Mouse (Mus musculus): ENCODE results near the gene Srm. TPM values are rescaled to one million over a fixed set of nuclear protein-coding genes. Genes with fewer than 3 reads are reported as not detected.

Srm gene
- polyA plus RNA-seq, 1 experiment from 2014 or later = 71.2 TPM

DNA sequence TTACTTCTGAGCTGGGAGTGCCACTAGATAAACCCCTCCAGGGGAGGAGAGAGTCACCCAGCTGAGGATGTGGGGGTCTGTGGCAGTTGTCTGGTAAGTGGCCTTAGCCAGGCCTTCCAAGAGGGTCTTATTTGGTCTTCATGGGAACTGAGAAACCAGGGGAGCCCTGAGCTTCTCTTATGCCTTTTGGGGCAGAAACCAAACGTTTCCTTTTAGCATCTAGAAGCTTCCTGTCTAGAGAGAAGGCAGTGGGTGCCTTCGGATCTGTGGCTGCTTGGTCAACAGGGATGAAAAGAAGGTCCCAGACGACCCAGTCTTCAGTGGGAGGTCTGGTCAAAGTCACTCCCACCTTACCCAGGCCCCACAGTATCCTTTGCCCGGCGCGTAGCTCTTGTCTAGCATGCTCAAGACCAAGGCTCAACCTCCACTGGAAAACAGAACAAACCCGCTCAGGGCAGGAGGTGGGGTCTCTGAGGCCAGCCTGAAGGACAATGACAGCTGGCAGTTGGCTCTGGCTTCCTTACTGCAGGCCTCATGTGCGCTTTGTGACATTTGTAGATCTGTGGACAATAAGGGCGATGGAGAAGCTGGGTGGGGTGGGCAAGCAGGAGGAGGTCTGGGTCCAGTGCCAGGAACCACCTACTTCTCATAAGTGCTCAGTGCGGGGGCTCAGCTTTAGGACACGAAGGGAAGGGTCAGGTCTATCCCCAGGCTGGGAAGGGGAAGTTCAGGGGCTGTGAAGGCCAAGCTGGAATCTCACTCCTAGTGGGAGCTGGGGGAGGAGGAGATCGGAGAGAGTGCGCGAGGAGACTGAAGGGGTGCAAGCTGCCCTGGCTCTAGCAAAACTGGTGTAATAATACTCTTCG is 52.2 kb downstream of the Srm start, which contains the start of gene Gm572:
Gene Gm572 (plus strand): TSS at position 27 of the 866 bp plus-strand sequence.
- no peaks in the 10 kb centered on the region for H3K27me3 ChIP-seq (ENCODE audit: insufficient read depth, low read length)
- no peak for DNase-seq
- TF ChIP-seq EP300 (IDR thresholded peaks at IDR 0.05; ENCODE audit: low read depth) (no peak), CTCF (IDR thresholded peaks at IDR 0.05; ENCODE audit: low read depth) (no peak)
- peaks cover 6% of the 10 kb centered on the region for H3K4me1 ChIP-seq (ENCODE audit: insufficient read depth)
- 46% methylated on average over 15 of the region's 15 CpGs for WGBS (ENCODE audit: insufficient replicate concordance)
- no peaks in the 10 kb centered on the region for H3K9me3 ChIP-seq (ENCODE audit: low read length)
- no peak within 1 kb of the TSS for H3K4me3 ChIP-seq (ENCODE audit: low read depth, low read length)
- H3K27ac ChIP-seq (ENCODE audit: low read depth) = no peak within 1 kb of the TSS
- no peak for ATAC-seq
- H3K36me3 ChIP-seq (replicated peaks; ENCODE audit: insufficient read depth, low read length) = no peaks in the 10 kb centered on the region
- H3K4me2 ChIP-seq (ENCODE audit: low read depth, low read length) = peak within 1 kb of the TSS; percentile 59
- no peak within 1 kb of the TSS for H3K9ac ChIP-seq (replicated peaks)

DNA sequence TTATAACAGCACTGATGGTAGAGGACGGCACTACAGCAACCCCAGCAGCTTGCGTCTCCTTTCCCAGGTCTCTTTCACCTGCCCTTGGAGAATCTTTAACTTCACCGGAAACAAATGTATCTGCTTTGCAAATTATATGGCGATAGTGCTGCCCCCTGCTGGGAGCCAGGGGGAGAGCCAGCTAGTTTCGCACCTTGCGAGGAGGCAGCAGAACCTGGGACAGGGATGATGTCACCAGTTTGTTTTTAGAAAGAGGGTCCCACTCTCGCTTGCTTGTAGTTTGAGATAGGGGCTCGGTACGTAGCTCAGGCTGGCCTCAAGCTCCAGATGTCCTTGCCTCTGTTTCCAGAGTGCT is 52.8 kb downstream of the Srm start:
- peak; percentile 56 for ATAC-seq

More for the DNA sequence above, 52.8 kb downstream of the Srm start:
- H3K4me2 ChIP-seq (ENCODE audit: low read depth, low read length) = peak overlapping the region; percentile 59
- H3K27ac ChIP-seq (ENCODE audit: low read depth) = no peak overlapping the region
- H3K4me1 ChIP-seq (ENCODE audit: insufficient read depth) = peaks cover 6% of the 10 kb centered on the region
- no peak overlapping the region for H3K9ac ChIP-seq (replicated peaks)
- H3K36me3 ChIP-seq (replicated peaks; ENCODE audit: insufficient read depth, low read length) = no peaks in the 10 kb centered on the region
- TF ChIP-seq EP300 (IDR thresholded peaks at IDR 0.05; ENCODE audit: low read depth) = no peak
- peak; percentile 88 for TF ChIP-seq CTCF (IDR thresholded peaks at IDR 0.05; ENCODE audit: low read depth)
- WGBS (ENCODE audit: insufficient replicate concordance) = 2% methylated on average over 9 of the region's 9 CpGs
- H3K27me3 ChIP-seq (ENCODE audit: insufficient read depth, low read length) = no peaks in the 10 kb centered on the region
- no peak overlapping the region for H3K4me3 ChIP-seq (ENCODE audit: low read depth, low read length)
- peak; percentile 82 for DNase-seq
- H3K9me3 ChIP-seq (ENCODE audit: low read length) = no peaks in the 10 kb centered on the region

Other genes starting within 250 kb of the Srm start
- 10.2 and 10.5 TPM in 2 replicates for gene Ubiad1, start 146.7 kb upstream of the Srm start, polyA plus RNA-seq (2015; fragmentation: Nextera tagmentation; extraction: Ambion mirVana)
- 12.3 and 13.0 TPM in 2 replicates for gene Mtor, start 142.9 kb upstream of the Srm start, polyA plus RNA-seq (2015; fragmentation: Nextera tagmentation; extraction: Ambion mirVana)
- gene Angptl7, start 91.0 kb upstream of the Srm start, polyA plus RNA-seq (2015; fragmentation: Nextera tagmentation; extraction: Ambion mirVana) = 1.3 TPM in 2 replicates
- 15.4 and 17.5 TPM in 2 replicates for gene Exosc10, start 33.1 kb upstream of the Srm start, polyA plus RNA-seq (2015; fragmentation: Nextera tagmentation; extraction: Ambion mirVana)
- gene Masp2, start 11.1 kb downstream of the Srm start, polyA plus RNA-seq (2015; fragmentation: Nextera tagmentation; extraction: Ambion mirVana) = 109 and 112 TPM in 2 replicates
- 73.4 and 76.7 TPM in 2 replicates for gene Tardbp, start 35.5 kb downstream of the Srm start, polyA plus RNA-seq (2015; fragmentation: Nextera tagmentation; extraction: Ambion mirVana)
- gene Gm572, start 51.8 kb downstream of the Srm start, polyA plus RNA-seq (2015; fragmentation: Nextera tagmentation; extraction: Ambion mirVana) = not detected in 2 replicates
- gene Casz1, start 212.9 kb downstream of the Srm start, polyA plus RNA-seq (2015; fragmentation: Nextera tagmentation; extraction: Ambion mirVana) = 0.43 and 0.65 TPM in 2 replicates